Mouse (Mus musculus) olfactory bulb, adult 2 months (tissue): ENCODE measurements around the gene Tjp3.

Experiments used
- CTCF ChIP-seq: fragments of 200-500 bp; IDR thresholded peaks from 2 replicates; pipeline ENCODE4 v1.5.1; 2012; ENCODE audit warnings: low read depth, mild to moderate bottlenecking, low read length, moderate library complexity; ENCODE audit not compliant: insufficient read depth
- POLR2A ChIP-seq: fragments of 200-500 bp; IDR thresholded peaks from 2 replicates; pipeline ENCODE4 v1.6.1; 2012; ENCODE audit warnings: mild to moderate bottlenecking, low read depth, low read length, moderate library complexity; ENCODE audit not compliant: insufficient read depth

- no peak for TF ChIP-seq POLR2A
- no peak for TF ChIP-seq CTCF
Observed at GRCm38 (mm10) chr10:81265540-81265939, 25.8 kb downstream of the Tjp3 start.
